Mouse (Mus musculus) megakaryocyte, embryonic 14.5 days (primary cell): ENCODE results near the gene Foxd1.

Experiments used
- FLI1 ChIP-seq: IDR thresholded peaks from 2 replicates; pipeline ENCODE4 v1.6.1; 2012; ENCODE audit warnings: low read length, inconsistent platforms, mixed read lengths
- GATA1 ChIP-seq: IDR thresholded peaks from 3 replicates; pipeline ENCODE4 v1.6.1; 2012; ENCODE audit warnings: mixed read lengths, low read length, inconsistent platforms, borderline replicate concordance

GRCm38 (mm10) chr13:98315124-98315523 lies 38.9 kb upstream of the Foxd1 start:
- TF ChIP-seq GATA1 (no peak), FLI1 (no peak)
